Mouse (Mus musculus) cerebellum, postnatal 25 days (tissue): ENCODE data around the gene Lgals2.
"Not testable (repeated sequence)": the region's sequence is repeated elsewhere in the genome, so short reads cannot be mapped to it uniquely, and the experiment has no call there.

Experiments used
- DNase-seq, 2 experiments: peaks; one replicate each; pipeline ENCODE4 v3.0.0; 2021; ENCODE audit warnings: mixed read lengths in 2 of 2

Lgals2 gene

GRCm38 (mm10) chr15:78855303-78855965 lies at the start of gene Lgals2:
Gene Lgals2, minus strand, starts transcription at chr15:78855529.
- no peak for DNase-seq

- peak; percentile 85 to 92 for DNase-seq
Observed at GRCm38 (mm10) chr15:78903243-78903642, 47.9 kb upstream of the Lgals2 start.

GRCm38 (mm10) chr15:78901422-78901789 lies 46.1 kb upstream of the Lgals2 start:
- DNase-seq: no peak

- DNase-seq: no peak
Observed at GRCm38 (mm10) chr15:78900585-78901421, 45.5 kb upstream of the Lgals2 start.

GRCm38 (mm10) chr15:78899740-78900584 lies 44.6 kb upstream of the Lgals2 start, which contains the start of gene Sh3bp1:
Gene Sh3bp1, plus strand, starts transcription at chr15:78899768.
- peak; percentile 64 to 68 for DNase-seq

- DNase-seq: no peak
Observed at GRCm38 (mm10) chr15:78899409-78899739, 44.0 kb upstream of the Lgals2 start, which contains the start of gene Gm49510. Gene Gm49510, plus strand, starts transcription at chr15:78899667.

- no peak for DNase-seq
Observed at GRCm38 (mm10) chr15:78898507-78899001, 43.2 kb upstream of the Lgals2 start.

- no peak for DNase-seq
Observed at GRCm38 (mm10) chr15:78897488-78897887, 42.2 kb upstream of the Lgals2 start.

GRCm38 (mm10) chr15:78896149-78896548 lies 40.8 kb upstream of the Lgals2 start:
- no peak for DNase-seq

- no peak for DNase-seq
Observed at GRCm38 (mm10) chr15:78895741-78896140, 40.4 kb upstream of the Lgals2 start.

GRCm38 (mm10) chr15:78894726-78895125 lies 39.4 kb upstream of the Lgals2 start:
- no peak for DNase-seq

- no peak for DNase-seq
Observed at GRCm38 (mm10) chr15:78892440-78892839, 37.1 kb upstream of the Lgals2 start.

- DNase-seq: no peak
Observed at GRCm38 (mm10) chr15:78889401-78889853, 34.1 kb upstream of the Lgals2 start.

- DNase-seq: no peak
Observed at GRCm38 (mm10) chr15:78881828-78882227, 26.5 kb upstream of the Lgals2 start.

GRCm38 (mm10) chr15:78880432-78880831 lies 25.1 kb upstream of the Lgals2 start:
- DNase-seq: no peak

GRCm38 (mm10) chr15:78878792-78879516 lies 23.6 kb upstream of the Lgals2 start:
- DNase-seq: not testable (repeated sequence)

- peak in 1 of 2 experiments; percentile 41 for DNase-seq
Observed at GRCm38 (mm10) chr15:78877810-78878390, 22.6 kb upstream of the Lgals2 start.

- peak; percentile 94 to 97 for DNase-seq
Observed at GRCm38 (mm10) chr15:78876991-78877809, 21.9 kb upstream of the Lgals2 start, which contains the start of gene Gga1. Gene Gga1, plus strand, starts transcription at chr15:78877190.

- DNase-seq: peak; percentile 87 to 91
Observed at GRCm38 (mm10) chr15:78876258-78876696, 20.9 kb upstream of the Lgals2 start.

GRCm38 (mm10) chr15:78875537-78875936 lies 20.2 kb upstream of the Lgals2 start:
- no peak for DNase-seq

GRCm38 (mm10) chr15:78874989-78875388 lies 19.7 kb upstream of the Lgals2 start:
- no peak for DNase-seq
